Mouse (Mus musculus): Measurements from ENCODE around the gene Tmco3. TPM values are rescaled to one million over a fixed set of nuclear protein-coding genes. Genes with fewer than 3 reads are reported as not detected.

The Tmco3 gene
- polyA plus RNA-seq, 1 experiment from 2014 or later = 31.2 TPM

- Histone ChIP-seq H3K9ac (ENCODE audit: low read length) (no peak overlapping the region), H3K4me2 (no peak overlapping the region), H3K36me3 (ENCODE audit: control insufficient read depth, insufficient read depth, low read length) (peaks cover 39% of the 10 kb centered on the region; the same call in 1 of the 2 replicates), H3K9me3 (ENCODE audit: control insufficient read depth, low read length) (no peaks in the 10 kb centered on the region), H3K27me3 (ENCODE audit: control insufficient read depth, insufficient read depth, low read length) (no peaks in the 10 kb centered on the region), H3K27ac (ENCODE audit: low read depth, low read length) (no peak overlapping the region), H3K4me1 (ENCODE audit: control insufficient read depth, insufficient read depth, low read length) (no peaks in the 10 kb centered on the region), H3K4me3 (ENCODE audit: low read depth, low read length) (no peak overlapping the region)
- WGBS = 91% methylated on average over 7 of the region's 7 CpGs
- no peak for DNase-seq (ENCODE audit: low spot score, missing footprints)
- no peak for ATAC-seq (ENCODE audit: low FRiP score)
Measured at GRCm38 (mm10) chr8:13350052-13350451, 62.1 kb downstream of the Tmco3 start.

DNA sequence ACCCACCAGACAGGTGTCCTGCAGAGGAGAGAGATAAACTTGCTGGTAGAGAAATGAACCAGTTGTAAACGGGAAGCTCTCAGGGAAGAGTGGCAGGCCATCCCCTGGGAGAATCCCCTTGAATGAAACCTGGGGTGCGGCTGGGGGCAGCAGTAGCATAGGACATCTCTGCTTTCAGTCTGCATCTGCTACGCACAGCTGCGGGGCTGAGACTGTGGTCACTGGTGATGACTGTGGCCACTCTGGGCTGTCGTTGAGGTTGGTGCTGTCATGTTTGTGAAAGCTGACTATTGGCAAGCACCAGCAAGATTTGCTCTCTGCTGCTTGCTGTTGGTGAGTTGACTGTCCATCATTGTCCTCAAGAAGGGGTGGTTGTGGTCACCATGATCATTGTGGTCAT is 63.6 kb downstream of the Tmco3 start:
- DNase-seq (ENCODE audit: low spot score, missing footprints) = no peak
- no peak overlapping the region for H3K4me3 ChIP-seq (ENCODE audit: low read depth, low read length)
- H3K9me3 ChIP-seq (ENCODE audit: control insufficient read depth, low read length) = no peaks in the 10 kb centered on the region
- WGBS = 87% methylated on average over 5 of the region's 5 CpGs
- no peak for ATAC-seq (ENCODE audit: low FRiP score)
- H3K9ac ChIP-seq (ENCODE audit: low read length) = no peak overlapping the region
- no peak overlapping the region for H3K4me2 ChIP-seq
- no peaks in the 10 kb centered on the region for H3K4me1 ChIP-seq (ENCODE audit: control insufficient read depth, insufficient read depth, low read length)
- peaks cover 37% of the 10 kb centered on the region for H3K36me3 ChIP-seq (ENCODE audit: control insufficient read depth, insufficient read depth, low read length)
- no peaks in the 10 kb centered on the region for H3K27me3 ChIP-seq (ENCODE audit: control insufficient read depth, insufficient read depth, low read length)
- H3K27ac ChIP-seq (ENCODE audit: low read depth, low read length) = no peak overlapping the region

DNA sequence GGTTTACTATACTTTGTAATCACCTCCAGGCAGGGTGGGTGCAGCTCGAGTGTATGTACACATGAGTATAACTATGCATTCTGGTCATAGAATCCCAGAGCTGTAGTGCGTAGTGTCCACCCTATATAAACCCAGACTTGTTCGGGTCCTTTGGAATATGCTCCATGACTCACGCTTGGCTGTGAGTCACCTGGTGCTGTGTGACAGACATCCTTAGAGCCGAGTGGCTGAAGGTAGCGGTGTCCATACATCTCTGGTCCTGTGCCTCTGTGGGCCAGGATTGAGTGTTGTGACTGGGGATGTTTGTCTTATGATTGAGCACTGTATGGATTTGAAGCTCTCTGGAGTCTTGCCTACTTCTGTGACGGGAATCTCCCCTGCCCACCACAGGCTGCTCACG is 64.6 kb downstream of the Tmco3 start:
- DNase-seq (ENCODE audit: low spot score, missing footprints) (no peak), ATAC-seq (ENCODE audit: low FRiP score) (no peak)
- Histone ChIP-seq H3K4me2 (no peak overlapping the region), H3K4me3 (ENCODE audit: low read depth, low read length) (no peak overlapping the region), H3K36me3 (ENCODE audit: control insufficient read depth, insufficient read depth, low read length) (peaks cover 38% of the 10 kb centered on the region), H3K27me3 (ENCODE audit: control insufficient read depth, insufficient read depth, low read length) (no peaks in the 10 kb centered on the region), H3K27ac (ENCODE audit: low read depth, low read length) (no peak overlapping the region), H3K4me1 (ENCODE audit: control insufficient read depth, insufficient read depth, low read length) (no peaks in the 10 kb centered on the region), H3K9me3 (ENCODE audit: control insufficient read depth, low read length) (no peaks in the 10 kb centered on the region), H3K9ac (ENCODE audit: low read length) (no peak overlapping the region)
- WGBS = 93% methylated on average over 8 of the region's 8 CpGs

DNA sequence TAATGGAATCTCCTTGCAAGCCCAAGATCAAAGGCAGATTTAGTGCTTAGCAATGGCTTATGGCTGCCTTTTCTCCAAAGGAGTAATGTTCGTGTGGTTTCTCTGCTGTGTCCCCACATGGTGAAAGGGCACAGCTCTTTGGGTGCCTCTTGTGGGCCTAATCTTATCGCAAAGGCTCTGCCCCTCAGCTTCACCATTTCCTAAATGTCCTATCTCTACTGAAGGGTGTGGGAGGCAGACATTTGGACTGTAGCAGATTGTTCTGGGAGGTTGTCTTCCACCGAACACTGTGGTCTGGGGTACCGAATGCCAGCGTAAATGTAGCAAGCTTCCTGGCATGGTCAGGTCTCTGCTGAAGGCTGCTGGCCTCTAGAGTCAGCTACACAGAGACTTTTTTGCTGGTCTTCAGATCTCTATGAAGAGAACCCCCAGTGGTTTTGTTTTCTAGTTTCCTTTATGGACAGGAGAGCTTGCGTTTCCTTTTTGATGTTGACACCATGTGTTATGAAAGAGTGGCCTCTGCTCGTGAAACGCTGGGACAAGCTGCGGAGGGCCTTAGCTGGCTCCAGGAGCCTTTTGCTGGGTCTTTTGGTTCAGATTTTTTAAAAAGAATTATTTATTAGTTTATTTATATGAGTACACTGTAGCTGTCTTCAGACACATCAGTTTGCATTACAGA is 65.3 kb downstream of the Tmco3 start:
- H3K36me3 ChIP-seq (ENCODE audit: control insufficient read depth, insufficient read depth, low read length) = peaks cover 34% of the 10 kb centered on the region
- no peak overlapping the region for H3K9ac ChIP-seq (ENCODE audit: low read length)
- no peak overlapping the region for H3K4me2 ChIP-seq
- no peaks in the 10 kb centered on the region for H3K4me1 ChIP-seq (ENCODE audit: control insufficient read depth, insufficient read depth, low read length)
- WGBS = 81% methylated on average over 9 of the region's 9 CpGs
- DNase-seq (ENCODE audit: low spot score, missing footprints) (no peak), ATAC-seq (ENCODE audit: low FRiP score) (no peak)
- H3K27me3 ChIP-seq (ENCODE audit: control insufficient read depth, insufficient read depth, low read length) = no peaks in the 10 kb centered on the region
- H3K9me3 ChIP-seq (ENCODE audit: control insufficient read depth, low read length) = no peaks in the 10 kb centered on the region
- H3K4me3 ChIP-seq (ENCODE audit: low read depth, low read length) = no peak overlapping the region
- no peak overlapping the region for H3K27ac ChIP-seq (ENCODE audit: low read depth, low read length)

GRCm38 (mm10) chr8:13353883-13354282 is 65.9 kb downstream of the Tmco3 start:
- Histone ChIP-seq H3K4me3 (ENCODE audit: low read depth, low read length) (no peak overlapping the region), H3K9ac (ENCODE audit: low read length) (no peak overlapping the region), H3K27ac (ENCODE audit: low read depth, low read length) (no peak overlapping the region), H3K4me1 (ENCODE audit: control insufficient read depth, insufficient read depth, low read length) (no peaks in the 10 kb centered on the region), H3K27me3 (ENCODE audit: control insufficient read depth, insufficient read depth, low read length) (no peaks in the 10 kb centered on the region), H3K4me2 (no peak overlapping the region), H3K9me3 (ENCODE audit: control insufficient read depth, low read length) (no peaks in the 10 kb centered on the region), H3K36me3 (ENCODE audit: control insufficient read depth, insufficient read depth, low read length) (peaks cover 33% of the 10 kb centered on the region)
- WGBS = 83% methylated on average over 4 of the region's 4 CpGs
- DNase-seq (ENCODE audit: low spot score, missing footprints) (no peak), ATAC-seq (ENCODE audit: low FRiP score) (no peak)

GRCm38 (mm10) chr8:13356221-13356620 is 68.2 kb downstream of the Tmco3 start:
- no peak overlapping the region for H3K27ac ChIP-seq (ENCODE audit: low read depth, low read length)
- no peaks in the 10 kb centered on the region for H3K4me1 ChIP-seq (ENCODE audit: control insufficient read depth, insufficient read depth, low read length)
- H3K36me3 ChIP-seq (ENCODE audit: control insufficient read depth, insufficient read depth, low read length) = peaks cover 43% of the 10 kb centered on the region
- DNase-seq (ENCODE audit: low spot score, missing footprints) = no peak
- no peaks in the 10 kb centered on the region for H3K9me3 ChIP-seq (ENCODE audit: control insufficient read depth, low read length)
- WGBS = 92% methylated on average over 6 of the region's 6 CpGs
- no peak for ATAC-seq (ENCODE audit: low FRiP score)
- no peaks in the 10 kb centered on the region for H3K27me3 ChIP-seq (ENCODE audit: control insufficient read depth, insufficient read depth, low read length)
- H3K4me2 ChIP-seq = no peak overlapping the region
- no peak overlapping the region for H3K4me3 ChIP-seq (ENCODE audit: low read depth, low read length)
- no peak overlapping the region for H3K9ac ChIP-seq (ENCODE audit: low read length)

- no peak for DNase-seq (ENCODE audit: low spot score, missing footprints)
- ATAC-seq (ENCODE audit: low FRiP score) = no peak
- H3K4me3 ChIP-seq (ENCODE audit: low read depth, low read length) = no peak overlapping the region
- 0 out of 2 replicates have a peak, but pooled peaks cover 1% of the 10 kb centered on the region for H3K9me3 ChIP-seq (ENCODE audit: control insufficient read depth, low read length)
- H3K9ac ChIP-seq (ENCODE audit: low read length) = no peak overlapping the region
- H3K36me3 ChIP-seq (ENCODE audit: control insufficient read depth, insufficient read depth, low read length) = peaks cover 45% of the 10 kb centered on the region
- H3K27ac ChIP-seq (ENCODE audit: low read depth, low read length) = no peak overlapping the region
- 89% methylated on average over 10 of the region's 10 CpGs for WGBS
- H3K4me1 ChIP-seq (ENCODE audit: control insufficient read depth, insufficient read depth, low read length) = no peaks in the 10 kb centered on the region
- no peaks in the 10 kb centered on the region for H3K27me3 ChIP-seq (ENCODE audit: control insufficient read depth, insufficient read depth, low read length)
- no peak overlapping the region for H3K4me2 ChIP-seq
Measured at GRCm38 (mm10) chr8:13356681-13357080, 68.7 kb downstream of the Tmco3 start.

DNA sequence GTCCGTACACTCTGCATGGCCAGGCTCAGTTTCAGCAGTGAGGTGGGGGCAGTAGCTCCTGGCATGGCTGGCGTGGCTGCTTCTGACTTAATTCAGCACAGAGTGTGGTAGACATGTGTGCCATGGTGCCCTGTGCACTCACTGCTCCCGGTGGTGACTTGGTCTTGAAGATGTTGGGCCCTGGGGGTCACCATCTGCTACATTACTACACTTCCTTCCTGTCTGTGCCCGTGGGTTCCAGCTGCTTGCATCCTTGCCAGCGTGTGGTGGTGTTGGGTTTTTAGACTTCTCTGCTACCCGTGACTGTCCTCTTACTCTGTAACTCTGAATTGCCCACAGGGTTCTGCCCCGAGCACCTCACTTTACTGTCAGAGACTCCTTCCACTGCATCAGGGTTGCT is 72.2 kb downstream of the Tmco3 start:
- no peak overlapping the region for H3K4me2 ChIP-seq
- DNase-seq (ENCODE audit: low spot score, missing footprints) = no peak
- H3K27me3 ChIP-seq (ENCODE audit: control insufficient read depth, insufficient read depth, low read length) = no peaks in the 10 kb centered on the region
- H3K36me3 ChIP-seq (ENCODE audit: control insufficient read depth, insufficient read depth, low read length) = peaks cover 50% of the 10 kb centered on the region
- ATAC-seq (ENCODE audit: low FRiP score) = no peak
- no peaks in the 10 kb centered on the region for H3K4me1 ChIP-seq (ENCODE audit: control insufficient read depth, insufficient read depth, low read length)
- no peak overlapping the region for H3K9ac ChIP-seq (ENCODE audit: low read length)
- no peak overlapping the region for H3K4me3 ChIP-seq (ENCODE audit: low read depth, low read length)
- no peak overlapping the region for H3K27ac ChIP-seq (ENCODE audit: low read depth, low read length)
- 0 out of 2 replicates have a peak, but pooled peaks cover 2% of the 10 kb centered on the region for H3K9me3 ChIP-seq (ENCODE audit: control insufficient read depth, low read length)
- 95% methylated on average over 7 of the region's 7 CpGs for WGBS

- H3K9me3 ChIP-seq (ENCODE audit: control insufficient read depth, low read length) = 0 out of 2 replicates have a peak, but pooled peaks cover 2% of the 10 kb centered on the region
- H3K27ac ChIP-seq (ENCODE audit: low read depth, low read length) = no peak overlapping the region
- no peak overlapping the region for H3K9ac ChIP-seq (ENCODE audit: low read length)
- H3K4me3 ChIP-seq (ENCODE audit: low read depth, low read length) = no peak overlapping the region
- WGBS = 96% methylated on average over 6 of the region's 6 CpGs
- peaks cover 53% of the 10 kb centered on the region for H3K36me3 ChIP-seq (ENCODE audit: control insufficient read depth, insufficient read depth, low read length)
- no peak for ATAC-seq (ENCODE audit: low FRiP score)
- no peak overlapping the region for H3K4me2 ChIP-seq
- no peaks in the 10 kb centered on the region for H3K4me1 ChIP-seq (ENCODE audit: control insufficient read depth, insufficient read depth, low read length)
- no peak for DNase-seq (ENCODE audit: low spot score, missing footprints)
- no peaks in the 10 kb centered on the region for H3K27me3 ChIP-seq (ENCODE audit: control insufficient read depth, insufficient read depth, low read length)
Measured at GRCm38 (mm10) chr8:13361865-13362264, 73.9 kb downstream of the Tmco3 start.

Data from midbrain, embryonic 11.5 days (tissue).